Mouse (Mus musculus) limb, embryonic 13.5 days (tissue): ENCODE results near the gene Hpcal1. TPM values are rescaled to one million over a fixed set of nuclear protein-coding genes. Genes with fewer than 3 reads are reported as not detected.

ENCODE experiments used
- ATAC-seq: fragments of 200-750 bp; cut with Nextera tagmentation; 2 replicates; pipeline ENCODE4 v1.8.0; 2017; ENCODE audit warnings: low read depth, moderate number of reproducible peaks, moderate TSS enrichment; ENCODE audit not compliant: low FRiP score
- H3K27ac ChIP-seq: fragments of 300-500 bp; sonication (generic); 2 replicates; pipeline ENCODE4 v1.5.1; 2015; ENCODE audit warnings: inconsistent platforms, mild to moderate bottlenecking, moderate library complexity
- H3K27me3 ChIP-seq: fragments of 300-500 bp; sonication (generic); 2 replicates; pipeline ENCODE4 v1.6.1; 2015; ENCODE audit warnings: mild to moderate bottlenecking, inconsistent platforms
- H3K36me3 ChIP-seq: fragments of 300-500 bp; sonication (generic); 2 replicates; pipeline ENCODE4 v1.6.1; 2015; ENCODE audit warnings: inconsistent platforms, mild to moderate bottlenecking, moderate library complexity
- H3K4me1 ChIP-seq: fragments of 300-500 bp; sonication (generic); 2 replicates; pipeline ENCODE4 v1.6.1; 2015; ENCODE audit warnings: inconsistent platforms
- H3K4me2 ChIP-seq: fragments of 300-500 bp; sonication (generic); replicated peaks from 2 replicates; pipeline ENCODE4 v1.6.1; 2015; ENCODE audit warnings: inconsistent platforms, mild to moderate bottlenecking, moderate library complexity
- H3K4me3 ChIP-seq: fragments of 300-500 bp; sonication (generic); 2 replicates; pipeline ENCODE4 v1.5.1; 2015; ENCODE audit warnings: moderate library complexity, mild to moderate bottlenecking, inconsistent platforms
- H3K9ac ChIP-seq: fragments of 300-500 bp; sonication (generic); 2 replicates; pipeline ENCODE4 v1.6.1; 2015; ENCODE audit warnings: mild to moderate bottlenecking, inconsistent platforms
- H3K9me3 ChIP-seq: fragments of 300-500 bp; sonication (generic); 2 replicates; pipeline ENCODE4 v1.6.1; 2016; ENCODE audit warnings: inconsistent platforms
- WGBS: fragments of 180-500 bp; shearing (Covaris S2); methylation state at CpG from one replicate; pipeline ENCODE4 v1.1.7; 2015; 5-methylcytosine and 5-hydroxymethylcytosine counted together
- polyA plus RNA-seq: library from polyadenylated mRNA; unstranded; fragments of >200 nt; fragmentation: Nextera tagmentation; extraction: Ambion mirVana; gene quantifications from 2 replicates; pipeline ENCODE4 v1.2.1, GENCODE M21; 2015

The Hpcal1 gene
- polyA plus RNA-seq, 1 experiment from 2014 or later, result 33.4 TPM

DNA sequence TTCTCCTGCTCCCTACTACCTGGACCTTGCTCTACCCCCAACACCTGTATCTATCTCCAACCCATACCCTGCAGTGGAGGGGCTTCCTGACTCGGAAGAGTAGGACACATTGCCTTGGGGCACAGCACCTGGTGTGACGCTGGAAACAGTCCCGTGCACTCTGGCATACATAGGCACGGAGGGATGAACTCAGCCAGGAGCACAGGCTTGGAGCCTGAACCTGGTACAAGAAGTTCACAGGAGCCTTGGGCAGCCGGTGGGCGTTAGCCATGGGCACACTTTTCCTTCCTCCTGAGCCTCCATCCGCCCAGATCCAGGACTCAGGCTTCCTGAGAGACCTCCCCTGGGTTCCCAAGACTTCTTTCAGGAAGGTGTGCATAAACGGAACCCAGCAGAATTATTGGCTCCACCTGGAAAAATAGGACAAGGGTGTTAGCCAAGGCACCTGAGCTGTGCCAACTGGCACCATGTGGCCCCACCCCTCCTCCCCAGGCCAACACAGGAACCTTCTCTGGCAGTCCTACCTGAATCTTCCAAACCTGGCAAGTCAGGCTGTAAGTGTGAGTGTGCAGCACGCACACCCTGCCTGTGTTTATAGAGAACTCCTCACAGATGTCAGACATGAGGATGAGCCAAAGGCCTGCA is 26.5 kb upstream of the Hpcal1 start:
- no peaks in the 10 kb centered on the region for H3K9me3 ChIP-seq
- H3K4me1 ChIP-seq, result peaks cover 19% of the 10 kb centered on the region
- no peak overlapping the region; the same call in 1 of the 2 replicates for H3K9ac ChIP-seq
- no peak overlapping the region for H3K4me2 ChIP-seq
- no peak overlapping the region for H3K4me3 ChIP-seq
- ATAC-seq, result no peak
- H3K27ac ChIP-seq, result no peak overlapping the region
- H3K27me3 ChIP-seq, result no peaks in the 10 kb centered on the region
- 73% methylated on average over 9 of the region's 9 CpGs for WGBS
- H3K36me3 ChIP-seq, result no peaks in the 10 kb centered on the region

DNA sequence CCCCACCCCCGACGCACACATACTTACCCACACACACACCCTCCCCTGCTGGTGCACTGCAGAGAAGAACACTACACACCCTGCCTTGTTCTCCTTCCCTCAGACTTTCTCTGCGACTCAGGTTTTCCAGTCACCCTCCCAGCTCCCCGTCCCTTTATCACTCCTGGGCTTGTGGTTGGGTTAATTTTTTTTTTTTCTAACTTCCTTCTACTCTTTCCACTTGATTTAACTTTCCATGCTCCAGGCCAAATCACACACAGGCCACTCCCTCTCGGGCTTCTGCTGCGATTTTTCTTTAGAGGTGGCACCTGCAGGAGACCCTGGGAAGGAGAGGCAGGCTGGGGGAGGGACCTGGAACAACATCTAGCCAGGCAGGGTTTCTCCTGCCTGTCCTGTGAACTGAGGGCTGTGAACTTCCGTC is 24.7 kb upstream of the Hpcal1 start:
- Histone ChIP-seq H3K9me3 (no peaks in the 10 kb centered on the region), H3K27ac (peak overlapping the region; percentile 11; the same call in 1 of the 2 replicates), H3K36me3 (no peaks in the 10 kb centered on the region), H3K27me3 (no peaks in the 10 kb centered on the region), H3K4me2 (no peak overlapping the region), H3K4me1 (peaks cover 19% of the 10 kb centered on the region), H3K4me3 (no peak overlapping the region), H3K9ac (no peak overlapping the region)
- ATAC-seq, result no peak; the same call in 1 of the 2 replicates
- WGBS, result 51% methylated on average over 7 of the region's 7 CpGs

GRCm38 (mm10) chr12:17666616-17667015 is 24.0 kb upstream of the Hpcal1 start:
- no peak for ATAC-seq
- 70% methylated on average over 2 of the region's 2 CpGs for WGBS
- no peak overlapping the region for H3K27ac ChIP-seq
- no peaks in the 10 kb centered on the region for H3K9me3 ChIP-seq
- H3K9ac ChIP-seq, result no peak overlapping the region
- H3K4me2 ChIP-seq, result no peak overlapping the region
- H3K27me3 ChIP-seq, result no peaks in the 10 kb centered on the region
- no peak overlapping the region for H3K4me3 ChIP-seq
- no peaks in the 10 kb centered on the region for H3K36me3 ChIP-seq
- peaks cover 14% of the 10 kb centered on the region for H3K4me1 ChIP-seq

DNA sequence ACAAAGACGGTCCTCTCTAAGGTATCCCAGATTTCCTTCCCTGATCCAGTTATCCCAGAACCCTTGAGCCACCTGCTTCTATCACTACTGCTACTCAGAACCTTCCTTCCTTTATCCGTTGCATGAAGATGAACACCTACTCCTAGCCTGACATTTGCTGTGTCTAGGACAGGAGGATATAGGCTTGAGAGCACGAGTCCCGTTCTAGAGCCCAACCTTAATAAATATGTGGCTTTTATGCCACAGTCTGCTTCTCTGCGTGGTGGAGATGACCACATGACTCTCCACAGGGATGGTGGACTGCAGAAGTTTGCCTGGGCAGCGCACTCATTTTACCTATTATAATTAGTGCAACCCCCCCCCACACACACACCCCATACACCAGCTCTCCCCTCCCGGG is 16.9 kb upstream of the Hpcal1 start:
- WGBS, result 66% methylated on average over 7 of the region's 7 CpGs
- no peak overlapping the region for H3K4me2 ChIP-seq
- ATAC-seq, result no peak
- no peaks in the 10 kb centered on the region for H3K27me3 ChIP-seq
- no peaks in the 10 kb centered on the region for H3K4me1 ChIP-seq
- H3K9me3 ChIP-seq, result no peaks in the 10 kb centered on the region
- H3K36me3 ChIP-seq, result no peaks in the 10 kb centered on the region
- no peak overlapping the region for H3K4me3 ChIP-seq
- H3K27ac ChIP-seq, result no peak overlapping the region
- H3K9ac ChIP-seq, result no peak overlapping the region

- no peak; the same call in 1 of the 2 replicates for ATAC-seq
- Histone ChIP-seq H3K9me3 (no peaks in the 10 kb centered on the region), H3K27ac (no peak overlapping the region), H3K27me3 (no peaks in the 10 kb centered on the region), H3K9ac (no peak overlapping the region), H3K4me3 (no peak overlapping the region), H3K4me1 (no peaks in the 10 kb centered on the region), H3K36me3 (no peaks in the 10 kb centered on the region), H3K4me2 (no peak overlapping the region)
- 40% methylated on average over 6 of the region's 6 CpGs for whole genome bisulfite sequencing
These were observed 16.4 kb upstream of the Hpcal1 start for GRCm38 (mm10) chr12:17674182-17674812.

DNA sequence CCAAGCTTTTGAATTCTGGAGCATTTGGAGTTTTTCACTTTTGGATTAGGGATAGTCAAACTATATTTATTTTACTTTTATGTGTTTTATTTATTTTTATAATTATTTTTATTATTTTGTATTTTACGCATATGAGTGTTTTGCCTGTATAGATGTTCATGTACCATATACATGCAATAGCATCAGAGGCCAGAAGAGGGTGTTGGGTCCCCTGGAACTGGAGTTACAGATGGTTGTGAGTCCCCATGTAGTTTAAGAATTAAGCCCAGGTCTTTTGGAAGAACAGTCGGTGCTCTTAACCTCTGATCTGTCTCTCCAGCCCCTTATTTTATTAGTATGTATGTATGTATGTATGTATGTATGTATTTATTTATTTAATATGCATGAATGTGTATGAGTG is 12.9 kb upstream of the Hpcal1 start:
- Histone ChIP-seq H3K27ac (no peak overlapping the region), H3K4me3 (no peak overlapping the region), H3K4me1 (no peaks in the 10 kb centered on the region), H3K4me2 (no peak overlapping the region), H3K9me3 (no peaks in the 10 kb centered on the region), H3K9ac (no peak overlapping the region), H3K27me3 (no peaks in the 10 kb centered on the region), H3K36me3 (no peaks in the 10 kb centered on the region)
- 78% methylated on average over 2 of the region's 2 CpGs for WGBS
- ATAC-seq, result no peak

DNA sequence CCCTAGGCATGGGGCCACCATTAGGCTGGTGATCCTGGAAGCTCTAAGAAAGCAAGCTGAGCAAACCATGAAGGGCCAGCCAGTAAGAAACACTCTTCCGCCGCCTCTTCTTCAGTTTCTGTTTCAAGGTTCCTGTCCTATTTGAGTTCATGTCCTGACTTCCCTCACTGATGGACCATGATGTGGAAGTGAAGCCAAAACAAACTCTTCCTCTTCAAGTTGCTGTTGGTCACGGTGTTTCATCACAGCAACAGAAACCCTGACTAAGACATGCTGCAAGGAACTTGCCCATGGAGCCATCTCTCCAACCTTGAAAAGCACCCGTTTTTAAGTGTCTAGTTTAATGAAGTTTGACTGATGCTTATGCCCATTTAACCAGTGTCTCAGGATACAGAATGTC is 11.1 kb upstream of the Hpcal1 start:
- Histone ChIP-seq H3K36me3 (no peaks in the 10 kb centered on the region), H3K4me1 (no peaks in the 10 kb centered on the region), H3K9me3 (no peaks in the 10 kb centered on the region), H3K27ac (no peak overlapping the region), H3K4me2 (no peak overlapping the region), H3K27me3 (no peaks in the 10 kb centered on the region), H3K9ac (no peak overlapping the region), H3K4me3 (no peak overlapping the region)
- no peak for ATAC-seq
- WGBS, result 83% methylated on average over 4 of the region's 4 CpGs

DNA sequence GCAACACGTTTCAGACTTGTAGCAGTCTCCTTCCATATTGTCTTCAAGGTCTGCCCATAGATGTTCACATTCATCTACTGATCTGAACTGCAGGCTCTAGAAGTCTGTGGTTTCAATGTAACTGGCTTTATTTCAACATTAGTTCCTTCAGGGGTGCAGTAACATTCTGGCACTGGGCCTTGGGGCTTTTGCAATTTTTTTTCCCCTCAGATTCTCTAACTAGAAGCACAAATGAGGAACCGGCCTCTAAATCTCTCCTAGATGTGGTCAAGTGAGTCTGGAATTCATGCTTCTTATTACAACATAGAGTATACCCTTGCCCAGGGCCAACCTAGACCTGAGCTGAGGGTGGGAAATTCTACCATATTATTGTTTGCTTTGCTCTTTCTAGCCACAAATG is 8.5 kb upstream of the Hpcal1 start:
- Histone ChIP-seq H3K4me1 (no peaks in the 10 kb centered on the region), H3K9ac (no peak overlapping the region), H3K4me3 (no peak overlapping the region), H3K9me3 (no peaks in the 10 kb centered on the region), H3K27ac (no peak overlapping the region), H3K27me3 (no peaks in the 10 kb centered on the region), H3K4me2 (no peak overlapping the region), H3K36me3 (no peaks in the 10 kb centered on the region)
- WGBS, result 84% methylated on average over 2 of the region's 2 CpGs
- ATAC-seq, result no peak

DNA sequence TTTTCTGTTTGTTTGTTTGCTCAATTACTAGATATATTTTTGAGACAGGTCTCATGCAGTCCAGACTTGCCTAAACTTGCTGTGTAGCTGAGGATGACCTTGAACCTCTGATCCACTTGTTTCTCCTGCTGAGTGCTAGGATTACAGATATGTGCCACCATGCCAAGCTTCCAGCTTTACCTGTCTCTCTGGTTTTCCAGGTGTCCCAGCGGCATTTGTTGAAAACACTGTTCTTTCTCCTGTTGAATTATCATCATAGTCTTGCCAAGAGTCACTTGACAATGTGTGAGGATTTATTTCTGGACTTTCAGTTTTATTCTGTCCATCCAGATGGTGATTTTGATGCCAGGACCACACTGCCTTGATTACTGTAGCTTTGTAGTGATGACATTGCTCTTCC is 6.3 kb upstream of the Hpcal1 start:
- no peaks in the 10 kb centered on the region for H3K9me3 ChIP-seq
- no peak overlapping the region for H3K4me3 ChIP-seq
- no peaks in the 10 kb centered on the region for H3K36me3 ChIP-seq
- H3K27ac ChIP-seq, result no peak overlapping the region
- no peak overlapping the region for H3K4me2 ChIP-seq
- ATAC-seq, result no peak
- WGBS, result 86% methylated on average over 1 of the region's 1 CpGs
- H3K4me1 ChIP-seq, result no peaks in the 10 kb centered on the region
- no peak overlapping the region for H3K9ac ChIP-seq
- H3K27me3 ChIP-seq, result no peaks in the 10 kb centered on the region

DNA sequence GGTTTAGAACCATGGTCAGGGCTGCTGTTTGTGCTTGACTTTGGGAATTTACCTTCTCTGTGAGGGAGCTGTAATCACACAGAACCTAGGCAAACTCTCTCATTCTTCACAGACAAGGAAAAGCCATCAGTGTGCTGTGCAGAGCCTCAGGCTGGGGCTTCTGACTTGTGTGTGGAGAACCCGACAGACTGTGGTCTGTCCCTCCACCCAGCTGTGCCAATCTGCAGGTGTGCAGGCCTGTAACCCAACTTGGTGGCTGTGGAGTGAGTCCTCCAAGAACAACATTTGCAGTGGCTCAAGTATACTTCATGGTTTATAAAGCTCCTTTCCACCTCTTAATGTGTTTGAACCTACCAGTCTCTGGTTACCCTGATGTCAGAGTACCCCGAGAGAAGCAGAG is 4.5 kb upstream of the Hpcal1 start:
- 67% methylated on average over 2 of the region's 2 CpGs for WGBS
- no peak overlapping the region for H3K4me3 ChIP-seq
- H3K9ac ChIP-seq, result no peak overlapping the region
- no peaks in the 10 kb centered on the region for H3K9me3 ChIP-seq
- no peaks in the 10 kb centered on the region for H3K4me1 ChIP-seq
- no peaks in the 10 kb centered on the region for H3K27me3 ChIP-seq
- H3K36me3 ChIP-seq, result no peaks in the 10 kb centered on the region
- ATAC-seq, result no peak
- no peak overlapping the region for H3K4me2 ChIP-seq
- H3K27ac ChIP-seq, result no peak overlapping the region

- Histone ChIP-seq H3K4me3 (no peak overlapping the region), H3K27me3 (peaks cover 6% of the 10 kb centered on the region; the same call in 1 of the 2 replicates), H3K4me2 (no peak overlapping the region), H3K9me3 (no peaks in the 10 kb centered on the region), H3K36me3 (no peaks in the 10 kb centered on the region), H3K4me1 (peaks cover 24% of the 10 kb centered on the region), H3K9ac (no peak overlapping the region), H3K27ac (no peak overlapping the region)
- WGBS, result 95% methylated on average over 3 of the region's 3 CpGs
- ATAC-seq, result no peak
These were observed 1.7 kb upstream of the Hpcal1 start for GRCm38 (mm10) chr12:17688913-17689312.

DNA sequence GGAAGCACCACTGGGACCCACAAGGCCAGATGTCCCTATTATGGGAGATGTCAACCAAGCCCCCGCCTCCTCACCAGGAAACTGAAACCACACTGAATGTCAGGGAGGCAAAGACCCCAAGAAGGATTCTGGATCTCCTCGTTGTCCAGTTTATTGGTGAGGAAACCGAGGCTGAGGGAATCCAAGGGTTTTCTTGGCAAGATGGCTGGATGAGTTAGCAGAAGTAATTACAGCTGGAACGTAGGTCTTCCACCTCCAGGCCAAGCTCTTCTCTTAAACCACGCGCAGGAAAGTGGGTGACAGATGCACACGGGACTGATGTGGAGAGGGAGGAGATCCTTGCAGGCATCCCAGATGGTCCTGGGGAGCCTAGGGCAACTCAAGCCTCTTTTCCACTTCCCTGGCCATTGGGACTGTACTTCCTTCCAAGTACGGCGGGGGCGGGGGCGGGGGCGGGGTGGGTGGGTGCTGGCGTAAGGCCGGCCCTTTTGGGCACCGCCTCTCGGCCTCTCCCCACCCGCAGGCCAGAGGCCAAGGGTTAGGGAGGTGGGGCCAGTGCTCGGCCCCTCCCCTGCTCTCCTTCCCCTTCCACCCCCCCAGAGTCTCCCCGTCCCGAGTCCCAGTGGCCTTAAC is 609 bp upstream of the Hpcal1 start:
- 0 out of 2 replicates have a peak overlapping the region, but pooled peaks have one; percentile 20 for H3K9ac ChIP-seq
- no peak overlapping the region for H3K27ac ChIP-seq
- no peak for ATAC-seq

More for the DNA sequence above, 609 bp upstream of the Hpcal1 start:
- H3K36me3 ChIP-seq, result no peaks in the 10 kb centered on the region
- H3K4me3 ChIP-seq, result peak overlapping the region; percentile 74
- H3K4me1 ChIP-seq, result peaks cover 35% of the 10 kb centered on the region
- WGBS, result 12% methylated on average over 16 of the region's 20 CpGs
- H3K27me3 ChIP-seq, result peaks cover 6% of the 10 kb centered on the region; the same call in 1 of the 2 replicates
- no peaks in the 10 kb centered on the region for H3K9me3 ChIP-seq
- peak overlapping the region; percentile 98 for H3K4me2 ChIP-seq
